Mouse (Mus musculus) embryonic facial prominence, embryonic 12.5 days (tissue): ENCODE data around the gene Cst8. TPM values are rescaled to one million over a fixed set of nuclear protein-coding genes. Genes with fewer than 3 reads are reported as not detected.
A peak's percentile ranks its signal among the peaks of the same experiment; 100 is the strongest.
"Not testable (repeated sequence)": the region's sequence is repeated elsewhere in the genome, so short reads cannot be mapped to it uniquely, and the experiment has no call there.

Experiments used
- ATAC-seq: fragments of 200-750 bp; cut with Nextera tagmentation; 2 replicates; pipeline ENCODE4 v1.8.0; 2017; ENCODE audit not compliant: insufficient number of reproducible peaks, insufficient read depth, low FRiP score, low TSS enrichment
- H3K27ac ChIP-seq: fragments of 300-500 bp; sonication (generic); 2 replicates; pipeline ENCODE4 v1.5.1; 2016; ENCODE audit warnings: mild to moderate bottlenecking
- H3K27me3 ChIP-seq: fragments of 300-500 bp; sonication (generic); 2 replicates; pipeline ENCODE4 v1.6.1; 2016; ENCODE audit warnings: mild to moderate bottlenecking, moderate library complexity
- H3K36me3 ChIP-seq: fragments of 300-500 bp; sonication (generic); 2 replicates; pipeline ENCODE4 v1.6.1; 2016; ENCODE audit warnings: mild to moderate bottlenecking
- H3K4me1 ChIP-seq: fragments of 300-500 bp; sonication (generic); 2 replicates; pipeline ENCODE4 v1.6.1; 2016
- H3K4me2 ChIP-seq: fragments of 300-500 bp; sonication (generic); replicated peaks from 2 replicates; pipeline ENCODE4 v1.6.1; 2016; ENCODE audit warnings: mild to moderate bottlenecking, moderate library complexity
- H3K4me3 ChIP-seq: fragments of 300-500 bp; sonication (generic); 2 replicates; pipeline ENCODE4 v1.5.1; 2016; ENCODE audit warnings: mild to moderate bottlenecking
- H3K9ac ChIP-seq: fragments of 300-500 bp; sonication (generic); 2 replicates; pipeline ENCODE4 v1.6.1; 2016; ENCODE audit warnings: mild to moderate bottlenecking, moderate library complexity
- H3K9me3 ChIP-seq: fragments of 300-500 bp; sonication (generic); 2 replicates; pipeline ENCODE4 v1.6.1; 2016; ENCODE audit warnings: mild to moderate bottlenecking, moderate library complexity
- WGBS: fragments of 180-500 bp; shearing (Covaris S2); methylation state at CpG from one replicate; pipeline ENCODE4 v1.1.7; 2016; 5-methylcytosine and 5-hydroxymethylcytosine counted together
- polyA plus RNA-seq: library from polyadenylated mRNA; unstranded; fragments of >200 nt; fragmentation: Nextera tagmentation; extraction: Ambion mirVana; gene quantifications from 2 replicates; pipeline ENCODE4 v1.2.1, GENCODE M21; 2016

Cst8 gene
- polyA plus RNA-seq, result not detected in 2 replicates

DNA sequence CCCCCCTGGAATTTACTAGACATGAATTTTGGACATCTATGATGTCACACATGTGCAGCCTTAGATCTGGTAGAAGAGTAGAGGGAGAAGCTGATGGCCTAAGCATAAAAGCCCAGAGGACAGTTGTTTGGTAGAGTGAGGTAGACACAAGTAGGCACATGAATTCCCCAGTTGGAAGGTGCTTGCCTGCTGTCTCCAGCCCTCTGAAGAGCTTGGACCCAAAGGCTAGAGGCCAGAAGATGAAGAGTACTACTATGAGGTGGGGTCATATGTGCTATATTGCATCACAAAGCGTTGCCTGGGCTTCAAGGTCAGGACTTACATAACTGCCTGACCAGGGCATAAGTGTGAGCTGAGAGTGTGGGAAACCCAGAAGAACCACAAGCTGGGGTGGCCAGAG lies at the start of gene Cst8:
Gene Cst8 (plus strand): TSS at position 301 of the 400 bp plus-strand sequence.
- Histone ChIP-seq H3K4me3 (no peak within 1 kb of the TSS), H3K36me3 (no peaks in the 10 kb centered on the region), H3K4me2 (no peak within 1 kb of the TSS), H3K9me3 (no peaks in the 10 kb centered on the region), H3K9ac (no peak within 1 kb of the TSS), H3K27ac (no peak within 1 kb of the TSS), H3K27me3 (no peaks in the 10 kb centered on the region), H3K4me1 (no peaks in the 10 kb centered on the region)
- WGBS, result 69% methylated on average over 1 of the region's 1 CpGs
- ATAC-seq, result no peak

DNA sequence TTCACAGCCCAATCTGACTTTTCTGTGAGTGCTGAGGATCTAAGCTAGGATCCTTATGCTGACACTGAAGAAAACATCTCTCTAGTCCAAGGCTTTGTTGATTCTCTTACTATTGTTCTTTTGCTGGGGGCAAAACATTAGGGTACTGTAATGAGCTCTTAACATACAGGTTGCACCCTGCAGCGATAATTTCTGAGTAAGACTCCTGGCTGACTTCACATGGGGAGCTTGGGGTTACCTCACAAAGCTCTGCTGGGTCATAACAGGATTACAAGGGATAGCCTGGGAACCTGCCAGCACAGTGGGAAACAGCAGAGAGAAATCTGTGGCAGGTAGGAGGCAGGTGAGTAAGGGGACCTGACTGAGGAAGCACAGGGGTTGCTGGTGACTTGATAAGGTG lies 48.5 kb upstream of the Cst8 start, which contains the start of gene Cstl1:
Gene Cstl1 (plus strand): TSS at position 301 of the 400 bp plus-strand sequence.
- 74% methylated on average over 1 of the region's 1 CpGs for WGBS
- Histone ChIP-seq H3K27ac (no peak within 1 kb of the TSS), H3K9me3 (no peaks in the 10 kb centered on the region), H3K4me1 (no peaks in the 10 kb centered on the region), H3K36me3 (no peaks in the 10 kb centered on the region), H3K4me2 (no peak within 1 kb of the TSS), H3K27me3 (no peaks in the 10 kb centered on the region), H3K4me3 (no peak within 1 kb of the TSS), H3K9ac (no peak within 1 kb of the TSS)
- no peak for ATAC-seq

DNA sequence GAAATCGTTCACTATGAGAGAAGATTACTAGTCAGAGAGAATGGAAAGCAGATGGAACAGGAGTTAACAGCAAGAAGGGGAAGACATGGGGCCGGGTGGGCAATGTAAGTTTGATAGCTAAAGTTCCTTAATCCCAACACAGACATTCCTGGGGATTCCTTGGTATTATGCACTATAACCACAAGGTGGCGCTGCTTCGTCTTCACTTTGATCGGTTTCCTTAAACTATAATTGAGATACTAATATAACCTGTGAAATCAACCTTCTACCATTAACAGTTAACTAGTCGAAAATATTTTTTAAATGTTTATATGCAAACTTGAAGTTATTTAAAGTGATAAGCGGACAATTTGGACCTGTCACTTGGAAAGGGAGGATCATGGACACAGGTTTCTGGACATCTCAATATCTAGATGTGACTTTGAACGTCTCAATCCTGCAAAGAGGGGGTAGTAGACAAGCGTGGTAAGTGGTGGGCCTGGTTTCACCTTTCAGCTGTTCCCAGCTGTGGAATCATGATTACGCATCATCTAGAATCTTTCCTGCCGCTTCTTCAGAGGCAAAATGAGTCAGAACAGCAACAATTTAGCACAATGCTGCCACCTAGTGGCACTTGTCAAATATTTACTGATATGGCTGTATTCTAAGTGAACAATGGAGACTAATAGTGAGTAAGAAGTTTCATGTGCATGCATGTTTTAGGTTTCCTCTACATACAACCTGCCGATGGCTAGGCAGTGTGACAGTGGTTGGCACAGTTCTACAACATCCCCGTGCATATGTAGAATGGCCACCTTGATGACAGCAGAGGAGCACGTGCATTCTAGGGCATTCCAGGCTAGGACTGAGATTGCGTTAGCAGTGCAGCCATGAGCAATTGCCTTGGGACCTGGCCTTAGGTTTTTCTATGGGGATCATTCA lies 46.4 kb upstream of the Cst8 start:
- H3K4me3 ChIP-seq, result no peak overlapping the region
- H3K36me3 ChIP-seq, result no peaks in the 10 kb centered on the region
- peak overlapping the region; percentile 48 for H3K4me2 ChIP-seq
- H3K27ac ChIP-seq, result no peak overlapping the region
- no peaks in the 10 kb centered on the region for H3K27me3 ChIP-seq
- ATAC-seq, result no peak
- no peaks in the 10 kb centered on the region for H3K4me1 ChIP-seq
- H3K9ac ChIP-seq, result no peak overlapping the region
- no peaks in the 10 kb centered on the region for H3K9me3 ChIP-seq
- 17% methylated on average over 15 of the region's 15 CpGs for WGBS

DNA sequence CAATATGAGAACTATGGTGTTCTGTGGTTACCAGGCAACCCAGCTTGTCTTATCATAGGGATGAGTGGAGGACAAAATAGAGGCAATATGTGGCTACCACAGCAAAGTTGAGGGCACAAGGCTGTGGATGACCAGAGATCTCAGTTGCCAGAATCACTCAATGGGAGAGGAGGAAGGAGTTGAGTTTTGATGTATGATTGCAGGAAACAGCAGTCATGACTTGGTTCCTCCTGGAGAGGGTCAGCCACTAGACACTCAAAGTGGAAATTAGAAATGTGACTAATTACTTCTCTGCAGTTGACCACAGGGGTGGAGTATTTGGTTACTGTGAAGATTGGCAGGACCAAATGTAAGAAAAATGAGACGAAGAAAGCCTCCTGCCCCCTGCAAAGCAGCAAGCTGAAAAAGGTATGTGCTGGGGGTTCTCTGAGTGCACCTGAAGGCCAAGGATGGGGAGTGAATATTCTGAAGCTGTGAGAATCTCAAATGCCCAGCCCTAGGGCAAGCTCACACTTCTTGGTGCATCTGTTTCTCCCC lies 44.2 kb upstream of the Cst8 start:
- Histone ChIP-seq H3K36me3 (no peaks in the 10 kb centered on the region), H3K27me3 (no peaks in the 10 kb centered on the region), H3K9ac (no peak overlapping the region), H3K4me3 (no peak overlapping the region), H3K27ac (no peak overlapping the region), H3K9me3 (no peaks in the 10 kb centered on the region), H3K4me1 (no peaks in the 10 kb centered on the region), H3K4me2 (no peak overlapping the region)
- WGBS, result 50% methylated on average over 1 of the region's 1 CpGs
- no peak for ATAC-seq

DNA sequence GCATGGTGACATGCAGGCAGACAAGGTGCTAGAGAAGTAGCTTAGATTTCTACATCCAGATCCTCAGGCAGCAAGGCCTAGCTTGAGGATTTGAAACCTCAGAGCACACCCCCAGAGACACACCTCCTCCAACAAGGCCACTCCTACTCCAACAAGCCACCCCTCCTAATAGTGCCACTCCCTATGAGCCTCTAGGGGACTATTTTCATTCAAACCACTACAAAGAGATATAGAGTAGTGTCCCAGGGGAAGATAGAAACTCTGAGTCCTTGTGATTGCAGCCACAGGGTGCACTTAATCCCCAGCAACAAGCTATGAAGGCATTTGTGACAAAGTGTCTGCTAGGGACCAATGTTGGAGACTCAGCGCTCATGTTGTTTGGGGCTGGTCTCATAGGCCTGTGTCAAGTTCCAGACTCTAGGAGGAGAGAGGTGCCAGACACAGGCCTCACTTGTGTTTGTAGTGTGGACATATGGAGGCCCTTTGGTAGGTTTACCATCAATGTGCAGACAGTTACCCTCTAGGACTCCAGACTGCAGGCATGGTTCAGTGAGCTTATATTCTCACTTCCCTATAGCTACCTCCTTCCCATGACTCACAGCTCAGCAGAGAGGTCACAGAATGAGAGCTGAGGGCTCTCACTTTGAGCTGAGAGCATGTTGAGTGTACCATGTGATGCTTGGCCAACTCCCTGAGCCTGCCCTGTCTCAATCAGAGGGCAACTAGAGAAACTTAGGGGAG lies 34.8 kb upstream of the Cst8 start:
- H3K27me3 ChIP-seq, result no peaks in the 10 kb centered on the region
- no peaks in the 10 kb centered on the region for H3K36me3 ChIP-seq
- H3K4me1 ChIP-seq, result no peaks in the 10 kb centered on the region
- 97% methylated on average over 1 of the region's 1 CpGs for WGBS
- H3K27ac ChIP-seq, result no peak overlapping the region
- H3K9me3 ChIP-seq, result no peaks in the 10 kb centered on the region
- H3K9ac ChIP-seq, result no peak overlapping the region
- H3K4me2 ChIP-seq, result no peak overlapping the region
- ATAC-seq, result no peak
- H3K4me3 ChIP-seq, result no peak overlapping the region

DNA sequence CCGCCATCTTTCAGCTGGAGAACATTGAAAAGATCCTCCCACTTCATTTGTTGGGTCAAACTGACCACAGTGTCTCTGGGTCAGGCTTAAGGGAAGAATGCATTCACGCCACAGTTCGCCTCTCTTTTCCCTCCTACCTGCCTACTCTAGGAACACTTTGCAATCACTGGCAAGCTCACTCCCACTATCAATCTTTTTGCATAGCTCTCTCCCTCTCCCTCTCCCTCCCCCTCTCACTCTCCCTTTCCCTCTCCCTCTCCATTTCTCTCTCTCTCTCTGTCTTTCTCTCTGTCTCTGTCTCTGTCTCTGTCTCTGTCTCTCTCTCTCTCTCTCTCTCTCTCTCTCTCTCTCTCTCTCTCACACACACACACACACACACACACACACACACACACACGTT lies 27.2 kb upstream of the Cst8 start, which contains the start of gene Cst11:
Gene Cst11 (minus strand): TSS at position 101 of the 400 bp plus-strand sequence.
- H3K9ac ChIP-seq, H3K4me2 ChIP-seq, H3K4me3 ChIP-seq, H3K4me1 ChIP-seq, H3K36me3 ChIP-seq, H3K9me3 ChIP-seq, ATAC-seq, H3K27me3 ChIP-seq, H3K27ac ChIP-seq: not testable (repeated sequence)
- WGBS, result 86% methylated on average over 4 of the region's 4 CpGs

DNA sequence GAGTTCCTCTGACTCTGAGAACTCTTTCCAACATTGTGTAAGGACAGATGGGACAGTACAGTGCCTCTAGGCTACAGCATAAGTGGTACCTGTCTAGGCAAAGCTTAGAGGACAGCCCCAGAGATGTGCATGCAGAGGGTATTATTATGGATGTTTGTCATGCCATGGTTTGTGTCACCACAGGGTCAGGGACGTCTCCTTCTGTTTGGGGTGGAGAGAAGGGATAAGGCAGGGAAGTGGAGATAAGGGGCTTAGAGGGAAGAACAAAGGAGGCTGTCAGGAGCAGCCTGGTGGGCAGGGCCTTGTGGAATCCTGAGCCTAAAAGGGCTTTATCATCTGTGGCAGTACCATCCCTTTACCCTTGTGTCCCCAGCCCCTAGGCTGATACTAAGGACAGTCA lies 16.9 kb upstream of the Cst8 start, which contains the start of gene 8030411F24Rik:
Gene 8030411F24Rik (plus strand): TSS at position 301 of the 400 bp plus-strand sequence.
- no peaks in the 10 kb centered on the region for H3K27me3 ChIP-seq
- H3K27ac ChIP-seq, result no peak within 1 kb of the TSS
- H3K36me3 ChIP-seq, result no peaks in the 10 kb centered on the region
- H3K4me1 ChIP-seq, result no peaks in the 10 kb centered on the region
- no peak within 1 kb of the TSS for H3K9ac ChIP-seq
- H3K9me3 ChIP-seq, result no peaks in the 10 kb centered on the region
- H3K4me3 ChIP-seq, result no peak within 1 kb of the TSS
- 11% methylated on average over 1 of the region's 1 CpGs for WGBS
- ATAC-seq, result no peak
- no peak within 1 kb of the TSS for H3K4me2 ChIP-seq

DNA sequence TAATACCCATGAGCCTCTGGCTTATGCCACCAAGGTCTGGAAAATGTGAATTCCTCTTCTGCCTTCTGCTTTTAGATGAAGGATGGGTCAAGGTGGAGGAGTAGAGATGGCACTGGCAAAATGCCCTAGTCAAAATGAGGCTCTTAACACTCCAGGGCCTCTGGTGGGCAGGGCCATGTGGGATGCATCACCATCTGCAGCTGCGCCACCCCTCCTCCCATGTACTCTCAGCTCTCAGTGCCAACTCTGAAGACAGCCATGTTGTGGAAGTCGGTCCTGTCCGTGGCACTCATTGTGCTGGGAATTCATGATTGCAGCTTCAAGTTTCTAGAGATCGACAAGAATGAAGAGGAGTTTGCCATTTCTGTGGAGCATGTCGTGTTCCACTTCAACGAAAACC lies 9.4 kb upstream of the Cst8 start, which contains the start of gene Cst12:
Gene Cst12 (plus strand): TSS at position 220 of the 400 bp plus-strand sequence.
- WGBS, result 92% methylated on average over 6 of the region's 6 CpGs
- Histone ChIP-seq H3K4me2 (no peak within 1 kb of the TSS), H3K4me3 (no peak within 1 kb of the TSS), H3K9ac (no peak within 1 kb of the TSS), H3K4me1 (no peaks in the 10 kb centered on the region), H3K27ac (no peak within 1 kb of the TSS), H3K9me3 (no peaks in the 10 kb centered on the region), H3K36me3 (no peaks in the 10 kb centered on the region), H3K27me3 (no peaks in the 10 kb centered on the region)
- ATAC-seq, result no peak

DNA sequence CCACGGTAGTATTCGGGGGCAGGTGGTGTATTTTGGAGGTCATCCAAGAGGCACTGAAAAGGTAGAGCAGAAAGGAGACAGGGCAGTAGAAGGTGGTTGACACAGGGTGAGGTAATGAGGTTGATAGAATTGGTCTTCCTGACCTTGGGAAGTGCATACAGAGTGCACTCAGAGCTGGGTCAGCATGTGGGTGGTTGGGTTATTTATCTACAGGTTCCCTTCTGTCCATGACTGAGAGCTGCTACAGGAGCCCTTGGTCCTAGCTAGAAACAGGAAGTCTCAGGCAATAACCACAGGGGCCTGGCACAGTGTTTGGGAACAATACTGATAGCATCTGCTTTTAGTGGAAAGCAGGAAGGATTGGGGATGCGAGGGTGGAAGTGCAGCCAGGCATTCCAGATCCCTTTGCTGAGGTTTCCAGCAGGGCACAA lies 2.9 kb downstream of the Cst8 start:
- 63% methylated on average over 3 of the region's 3 CpGs for WGBS
- H3K27ac ChIP-seq, result no peak overlapping the region

DNA sequence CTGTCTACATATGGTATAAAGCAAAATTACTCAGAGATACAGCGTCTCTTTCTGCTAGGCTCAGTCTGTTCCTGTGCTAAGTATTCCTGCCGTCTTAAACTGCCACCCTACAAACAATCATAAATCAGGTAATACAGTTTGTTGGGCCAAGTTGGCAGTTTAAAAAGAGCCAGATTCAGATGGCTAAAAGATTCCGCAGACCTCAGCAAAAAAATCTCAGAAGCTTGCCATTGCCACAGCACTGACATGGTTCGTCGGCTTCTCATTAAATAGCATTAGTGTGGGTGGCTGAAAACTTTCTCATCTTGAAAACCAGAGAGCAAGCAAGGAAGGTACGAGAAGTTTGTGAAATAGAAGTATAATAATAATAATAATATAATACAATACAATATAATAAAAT lies 8.1 kb downstream of the Cst8 start:
- Histone ChIP-seq H3K36me3 (no peaks in the 10 kb centered on the region), H3K4me3 (no peak overlapping the region), H3K4me1 (no peaks in the 10 kb centered on the region), H3K9me3 (no peaks in the 10 kb centered on the region), H3K27ac (no peak overlapping the region), H3K4me2 (no peak overlapping the region), H3K27me3 (no peaks in the 10 kb centered on the region), H3K9ac (no peak overlapping the region)
- 78% methylated on average over 6 of the region's 6 CpGs for WGBS
- no peak for ATAC-seq

More for the DNA sequence above, 2.9 kb downstream of the Cst8 start:
- H3K36me3 ChIP-seq, result no peaks in the 10 kb centered on the region
- no peak for ATAC-seq
- no peak overlapping the region for H3K9ac ChIP-seq
- H3K9me3 ChIP-seq, result no peaks in the 10 kb centered on the region
- no peak overlapping the region for H3K4me3 ChIP-seq
- H3K4me2 ChIP-seq, result no peak overlapping the region
- H3K4me1 ChIP-seq, result no peaks in the 10 kb centered on the region
- H3K27me3 ChIP-seq, result no peaks in the 10 kb centered on the region

DNA sequence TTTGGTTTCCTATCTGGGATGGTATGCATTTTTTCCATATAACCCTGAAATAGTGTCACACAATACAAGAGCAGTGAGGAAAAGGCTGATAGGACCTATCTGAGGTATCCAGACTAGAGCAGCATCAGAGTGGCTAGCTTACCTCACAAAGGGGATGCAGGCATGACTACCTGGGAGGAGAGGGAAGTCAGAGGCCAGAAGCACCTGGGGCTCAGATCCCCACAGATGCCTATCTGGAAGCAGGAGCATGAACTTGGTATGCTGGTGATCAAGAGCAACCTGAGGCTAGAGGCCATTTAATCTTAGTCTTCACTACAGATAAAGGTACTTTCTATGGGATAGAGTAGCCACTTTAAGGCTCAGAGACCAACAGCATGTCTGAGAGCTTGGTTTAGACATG lies 21.3 kb downstream of the Cst8 start, which contains the start of gene Cst13:
Gene Cst13 (plus strand): TSS at position 173 of the 400 bp plus-strand sequence.
- no peak for ATAC-seq
- no peak within 1 kb of the TSS for H3K9ac ChIP-seq

More for the DNA sequence above, 21.3 kb downstream of the Cst8 start, which contains the start of gene Cst13:
- H3K4me1 ChIP-seq, result no peaks in the 10 kb centered on the region
- H3K27ac ChIP-seq, result no peak within 1 kb of the TSS
- H3K36me3 ChIP-seq, result no peaks in the 10 kb centered on the region
- H3K4me3 ChIP-seq, result no peak within 1 kb of the TSS
- no peaks in the 10 kb centered on the region for H3K27me3 ChIP-seq
- H3K9me3 ChIP-seq, result no peaks in the 10 kb centered on the region
- no peak within 1 kb of the TSS for H3K4me2 ChIP-seq
